Mouse (Mus musculus) MEL (cell line): ENCODE measurements around the gene Naa15. TPM values are rescaled to one million over a fixed set of nuclear protein-coding genes. Genes with fewer than 3 reads are reported as not detected.

ENCODE experiments used
- DNase-seq: peaks from one replicate; pipeline ENCODE4 v3.0.0; 2011; ENCODE audit warnings: low read depth, low spot score
- H3K27ac ChIP-seq: 2 replicates; pipeline ENCODE4 v1.5.1; 2012; ENCODE audit warnings: low read depth, mild to moderate bottlenecking, control low read depth, low read length, moderate library complexity; ENCODE audit not compliant: control insufficient read depth
- H3K27me3 ChIP-seq, 2 experiments: fragments of 150-350 bp in 1 of 2; sonication (generic) in 1 of 2; 2 replicates each; pipeline ENCODE4 v1.6.1; 2012; ENCODE audit warnings: low read length in 2 of 2, mild to moderate bottlenecking in 2 of 2, improper control_type of control experiment in 1 of 2, moderate library complexity in 1 of 2; ENCODE audit not compliant: insufficient read depth in 2 of 2, control insufficient read depth in 1 of 2
- H3K36me3 ChIP-seq, 2 experiments: 2 replicates each; pipeline ENCODE4 v1.6.1; 2012 to 2014; ENCODE audit warnings: low read length in 2 of 2, improper control_type of control experiment in 1 of 2, inconsistent platforms in 1 of 2, mild to moderate bottlenecking in 1 of 2; ENCODE audit not compliant: insufficient read depth in 2 of 2, control insufficient read depth in 1 of 2
- H3K4me1 ChIP-seq, 2 experiments: fragments of 150-350 bp in 1 of 2; sonication (generic) in 1 of 2; 2 replicates each; pipeline ENCODE4 v1.6.1; 2012; ENCODE audit warnings: low read length in 2 of 2, improper control_type of control experiment in 1 of 2, mild to moderate bottlenecking in 1 of 2; ENCODE audit not compliant: insufficient read depth in 2 of 2, control insufficient read depth in 1 of 2
- H3K4me3 ChIP-seq, 2 experiments: fragments of 150-350 bp in 1 of 2; sonication (generic) in 1 of 2; 2 replicates each; pipeline ENCODE4 v1.5.1; 2012; ENCODE audit warnings: low read depth in 2 of 2, low read length in 2 of 2, mild to moderate bottlenecking in 2 of 2, moderate library complexity in 2 of 2, control low read depth in 1 of 2, improper control_type of control experiment in 1 of 2; ENCODE audit not compliant: control insufficient read depth in 1 of 2, insufficient read depth in 1 of 2
- H3K79me2 ChIP-seq: 2 replicates; pipeline ENCODE4 v1.6.1; 2012; ENCODE audit warnings: mild to moderate bottlenecking, low read length, moderate library complexity; ENCODE audit not compliant: control insufficient read depth, poor library complexity, insufficient read depth
- H3K9ac ChIP-seq: 2 replicates; pipeline ENCODE4 v1.6.1; 2012; ENCODE audit warnings: low read depth, mild to moderate bottlenecking, control low read depth, low read length, moderate library complexity; ENCODE audit not compliant: control insufficient read depth, poor library complexity, severe bottlenecking
- H3K9me3 ChIP-seq: fragments of 150-350 bp; sonication (generic); replicated peaks from 2 replicates; pipeline ENCODE4 v1.6.1; 2012; ENCODE audit warnings: mild to moderate bottlenecking, low read length, improper control_type of control experiment, moderate library complexity; ENCODE audit not compliant: insufficient read depth
- CHD1 ChIP-seq: IDR thresholded peaks from 2 replicates; pipeline ENCODE4 v1.6.1; 2012; ENCODE audit warnings: low read depth, mild to moderate bottlenecking, inconsistent platforms, low read length, improper control_type of control experiment
- CHD2 ChIP-seq: IDR thresholded peaks from 2 replicates; pipeline ENCODE4 v1.6.1; 2011; ENCODE audit warnings: low read length, improper control_type of control experiment
- EP300 ChIP-seq, 2 experiments: IDR thresholded peaks; 2 replicates each; pipeline ENCODE4 v1.6.1; 2011; ENCODE audit warnings: improper control_type of control experiment in 2 of 2, low read length in 2 of 2, low read depth in 1 of 2, mild to moderate bottlenecking in 1 of 2
- GABPA ChIP-seq: IDR thresholded peaks from 2 replicates; pipeline ENCODE4 v1.6.1; 2012; ENCODE audit warnings: low read depth, mild to moderate bottlenecking, inconsistent platforms, low read length, improper control_type of control experiment, moderate library complexity
- GATA1 ChIP-seq: IDR thresholded peaks from 2 replicates; pipeline ENCODE4 v1.6.1; 2011; ENCODE audit warnings: low read depth, low read length, improper control_type of control experiment
- HCFC1 ChIP-seq: IDR thresholded peaks from 2 replicates; pipeline ENCODE4 v1.6.1; 2012; ENCODE audit warnings: low read depth, mild to moderate bottlenecking, inconsistent platforms, low read length, improper control_type of control experiment, moderate library complexity
- JUND ChIP-seq: IDR thresholded peaks from 2 replicates; pipeline ENCODE4 v1.6.1; 2011; ENCODE audit warnings: low read depth, mild to moderate bottlenecking, improper control_type of control experiment, low read length
- KAT2A ChIP-seq: conservative IDR thresholded peaks from 2 replicates; pipeline ENCODE4 v1.6.1; 2012; ENCODE audit warnings: low read depth, low read length, improper control_type of control experiment, inconsistent platforms
- MAX ChIP-seq: IDR thresholded peaks from 2 replicates; pipeline ENCODE4 v1.6.1; 2011; ENCODE audit warnings: low read length, improper control_type of control experiment
- MYB ChIP-seq: IDR thresholded peaks from 2 replicates; pipeline ENCODE4 v1.6.1; 2011; ENCODE audit warnings: mild to moderate bottlenecking, low read depth, low read length, improper control_type of control experiment
- MYC ChIP-seq: IDR thresholded peaks from 2 replicates; pipeline ENCODE4 v1.6.1; 2011; ENCODE audit warnings: low read depth, mild to moderate bottlenecking, low read length, improper control_type of control experiment, moderate library complexity
- POLR2AphosphoS2 ChIP-seq: IDR thresholded peaks from 2 replicates; pipeline ENCODE4 v1.6.1; 2011; ENCODE audit warnings: low read length, improper control_type of control experiment
- RAD21 ChIP-seq: IDR thresholded peaks from 2 replicates; pipeline ENCODE4 v1.6.1; 2011; ENCODE audit warnings: mild to moderate bottlenecking, low read depth, low read length, improper control_type of control experiment
- RCOR1 ChIP-seq: IDR thresholded peaks from 2 replicates; pipeline ENCODE4 v1.6.1; 2012; ENCODE audit warnings: low read depth, mild to moderate bottlenecking, inconsistent platforms, low read length, improper control_type of control experiment
- SIN3A ChIP-seq: IDR thresholded peaks from 2 replicates; pipeline ENCODE4 v1.6.1; 2012; ENCODE audit warnings: low read length, improper control_type of control experiment, inconsistent platforms
- SMC3 ChIP-seq: IDR thresholded peaks from 2 replicates; pipeline ENCODE4 v1.6.1; 2011; ENCODE audit warnings: low read depth, low read length, improper control_type of control experiment
- TBP ChIP-seq: IDR thresholded peaks from 2 replicates; pipeline ENCODE4 v1.8.0; 2011; ENCODE audit warnings: low read depth, low read length, improper control_type of control experiment
- TCF12 ChIP-seq: IDR thresholded peaks from 2 replicates; pipeline ENCODE4 v1.6.1; 2014; ENCODE audit warnings: low read depth, mild to moderate bottlenecking, inconsistent platforms, low read length, improper control_type of control experiment, moderate library complexity
- USF2 ChIP-seq, 2 experiments: IDR thresholded peaks; 2 replicates each; pipeline ENCODE4 v1.6.1; 2011 to 2012; ENCODE audit warnings: improper control_type of control experiment in 2 of 2, low read length in 2 of 2, borderline replicate concordance in 1 of 2, inconsistent platforms in 1 of 2, low read depth in 1 of 2, mild to moderate bottlenecking in 1 of 2; ENCODE audit not compliant: insufficient read depth in 1 of 2
- ZC3H11A ChIP-seq: IDR thresholded peaks from 2 replicates; pipeline ENCODE4 v1.6.1; 2012; ENCODE audit warnings: low read depth, mild to moderate bottlenecking, inconsistent platforms, low read length, improper control_type of control experiment
- polyA plus RNA-seq, 2 experiments: library from polyadenylated mRNA; stranded (reverse) in 1 of 2; unstranded in 1 of 2; fragments of >175 nt in 1 of 2; fragments of >200 nt in 1 of 2; gene quantifications; 2 replicates each; pipeline versions ENCODE4 v1.2.1 to v1.2.4; 2012; ENCODE audit warnings: low replicate concordance in 2 of 2, low read depth in 1 of 2; ENCODE audit not compliant: insufficient read length in 2 of 2, insufficient read depth in 1 of 2, missing spikeins in 1 of 2
- total RNA-seq: library from RNA; depleted of rRNA; stranded (reverse); fragments of 300-350 nt; gene quantifications from 2 replicates; pipeline ENCODE4 v1.2.3, GENCODE M21; 2012

Gene Naa15
- total and polyA plus RNA-seq, 3 experiments: 36.6 to 558 (median 61.6) TPM

DNA sequence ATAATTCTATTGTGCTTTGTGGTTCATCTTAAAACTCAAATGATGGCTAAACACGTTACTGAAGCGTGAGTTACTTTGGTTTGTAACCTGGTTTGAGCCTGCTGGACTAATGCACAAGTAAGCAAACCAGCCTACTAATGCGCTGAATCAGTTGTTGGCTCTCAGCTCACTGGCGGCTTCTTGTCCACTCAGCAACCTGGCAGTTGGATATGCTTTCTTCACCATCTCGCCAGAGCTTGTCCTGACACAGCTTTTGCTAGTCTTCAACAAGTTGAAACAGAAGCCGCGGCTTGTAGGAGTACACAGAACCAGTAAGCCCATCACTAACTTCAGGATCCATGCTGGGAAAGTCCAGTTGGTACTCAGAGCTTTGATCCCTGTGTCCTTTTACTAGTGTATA is 2.5 kb upstream of the Naa15 start:
- peaks cover 0 to 9% of the 10 kb centered on the region in 2 experiments; a peak in 3 of 4 replicates for H3K4me1 ChIP-seq
- H3K79me2 ChIP-seq: peaks cover 33% of the 10 kb centered on the region
- DNase-seq: no peak
- no peak overlapping the region for H3K4me3 ChIP-seq
- H3K9ac ChIP-seq: no peak overlapping the region
- no peak for TF ChIP-seq USF2 (IDR thresholded peaks at IDR 0.05; ENCODE audit: borderline replicate concordance in 1 of 2, insufficient read depth in 1 of 2, low read depth in 1 of 2, low read length in 2 of 2)
- no peak for TF ChIP-seq ZC3H11A
- no peak for TF ChIP-seq CHD1
- no peak for TF ChIP-seq POLR2AphosphoS2
- no peak for TF ChIP-seq TCF12
- no peak for TF ChIP-seq KAT2A
- TF ChIP-seq SMC3: no peak
- H3K9me3 ChIP-seq: no peaks in the 10 kb centered on the region
- H3K36me3 ChIP-seq: peaks cover 0 to 15% of the 10 kb centered on the region in 2 experiments; a peak in 2 of 4 replicates
- no peaks in the 10 kb centered on the region for H3K27me3 ChIP-seq
- no peak overlapping the region for H3K27ac ChIP-seq

DNA sequence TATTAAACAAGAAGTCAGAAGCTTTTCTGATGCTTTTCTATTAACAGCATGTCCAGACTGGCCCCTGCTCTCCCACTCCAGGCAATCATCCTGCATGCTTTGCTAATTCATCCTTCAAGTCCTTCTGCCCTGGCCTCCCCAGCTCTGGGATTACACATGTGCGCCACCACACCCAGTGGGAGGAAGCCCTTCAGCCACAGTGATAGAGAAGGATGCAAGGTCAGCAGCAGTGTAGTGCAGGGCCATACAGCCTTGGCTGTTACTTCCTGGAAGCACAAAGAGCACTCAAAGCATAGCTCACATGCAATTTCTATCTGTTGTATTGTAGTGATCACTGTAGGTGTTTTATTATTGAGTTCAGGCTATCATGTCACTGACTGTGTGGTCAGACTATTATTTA is 1.7 kb upstream of the Naa15 start:
- Histone ChIP-seq H3K4me3 (no peak overlapping the region), H3K4me1 (peaks cover 2 to 13% of the 10 kb centered on the region in 2 experiments), H3K9ac (no peak overlapping the region), H3K27me3 (no peaks in the 10 kb centered on the region), H3K79me2 (peaks cover 36% of the 10 kb centered on the region), H3K36me3 (peaks cover 0 to 17% of the 10 kb centered on the region in 2 experiments; a peak in 2 of 4 replicates), H3K27ac (no peak overlapping the region), H3K9me3 (no peaks in the 10 kb centered on the region)
- TF ChIP-seq KAT2A (no peak), TCF12 (no peak), SIN3A (no peak), CHD2 (no peak), JUND (no peak), EP300 (IDR thresholded peaks at IDR 0.05; ENCODE audit: low read depth in 1 of 2, low read length in 2 of 2) (no peak), TBP (no peak), GATA1 (no peak), GABPA (no peak), MYB (no peak), MAX (no peak), HCFC1 (no peak), RAD21 (no peak), MYC (no peak), ZC3H11A (no peak), RCOR1 (no peak)
- no peak for DNase-seq
